Mouse (Mus musculus) intestine, embryonic 16.5 days (tissue): Measurements from ENCODE around the gene Hbq1a. TPM values are rescaled to one million over a fixed set of nuclear protein-coding genes. Genes with fewer than 3 reads are reported as not detected.
A peak's percentile ranks its signal among the peaks of the same experiment; 100 is the strongest.

Experiments
- ATAC-seq: fragments of 200-750 bp; cut with Nextera tagmentation; 2 replicates; pipeline ENCODE4 v1.8.0; 2017; ENCODE audit warnings: moderate TSS enrichment, moderate library complexity
- H3K27ac ChIP-seq: fragments of 300-500 bp; sonication (generic); 2 replicates; pipeline ENCODE4 v1.5.1; 2014; ENCODE audit warnings: mild to moderate bottlenecking, low read length
- H3K27me3 ChIP-seq: fragments of 300-500 bp; sonication (generic); replicated peaks from 2 replicates; pipeline ENCODE4 v1.6.1; 2014; ENCODE audit warnings: low read length, control low read depth, mixed read lengths; ENCODE audit not compliant: control insufficient read depth, insufficient read depth
- H3K36me3 ChIP-seq: fragments of 300-500 bp; sonication (generic); 2 replicates; pipeline ENCODE4 v1.6.1; 2014; ENCODE audit warnings: low read length, control low read depth; ENCODE audit not compliant: control insufficient read depth, insufficient read depth
- H3K4me1 ChIP-seq: fragments of 300-500 bp; sonication (generic); 2 replicates; pipeline ENCODE4 v1.6.1; 2014; ENCODE audit warnings: low read length, control low read depth, mixed read lengths; ENCODE audit not compliant: control insufficient read depth, insufficient read depth
- H3K4me2 ChIP-seq: fragments of 300-500 bp; sonication (generic); 2 replicates; pipeline ENCODE4 v1.6.1; 2014; ENCODE audit warnings: low read depth, low read length, control low read depth
- H3K4me3 ChIP-seq: fragments of 300-500 bp; sonication (generic); 2 replicates; pipeline ENCODE4 v1.5.1; 2014; ENCODE audit warnings: mild to moderate bottlenecking, low read length
- H3K9ac ChIP-seq: fragments of 300-500 bp; sonication (generic); 2 replicates; pipeline ENCODE4 v1.6.1; 2014; ENCODE audit warnings: low read depth, low read length
- H3K9me3 ChIP-seq: fragments of 300-500 bp; sonication (generic); 2 replicates; pipeline ENCODE4 v1.6.1; 2016; ENCODE audit warnings: low read length, control low read depth; ENCODE audit not compliant: control insufficient read depth
- whole genome bisulfite sequencing: fragments of 180-500 bp; shearing (Covaris S2); extraction: QIAGEN DNeasy Blood & Tissue Kit; methylation state at CpG from one replicate; pipeline ENCODE4 v1.1.7; 2014; 5-methylcytosine and 5-hydroxymethylcytosine counted together
- polyA plus RNA-seq: library from polyadenylated mRNA; unstranded; fragments of >200 nt; fragmentation: Nextera tagmentation; extraction: Ambion mirVana; gene quantifications from 2 replicates; pipeline ENCODE4 v1.2.1, GENCODE M21; 2015

Gene Hbq1a
- polyA plus RNA-seq, 1 experiment from 2014 or later: 0.55 TPM

DNA sequence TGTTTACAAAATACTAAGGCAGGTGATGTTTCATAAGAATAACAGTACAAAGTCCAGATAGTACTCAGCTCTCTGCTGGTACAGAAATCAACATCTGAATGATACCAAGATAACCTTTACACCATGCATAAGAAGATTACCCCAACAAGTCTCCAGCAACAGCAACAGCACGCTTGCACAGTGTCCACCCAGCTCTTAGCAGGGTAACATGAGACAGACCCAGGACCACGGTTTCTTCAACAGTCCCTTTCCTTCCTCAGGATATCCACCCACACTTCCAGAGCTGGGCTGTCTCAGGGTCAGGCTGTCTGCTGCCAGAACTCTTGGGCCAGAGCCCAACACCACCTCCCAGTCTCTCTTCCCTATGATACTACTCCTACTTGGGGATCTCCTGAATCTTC, 39.3 kb downstream of the Hbq1a start:
- no peaks in the 10 kb centered on the region for H3K27me3 ChIP-seq
- peaks cover 9% of the 10 kb centered on the region for H3K4me1 ChIP-seq
- H3K9ac ChIP-seq: no peak overlapping the region
- H3K27ac ChIP-seq: 0 out of 2 replicates have a peak overlapping the region, but pooled peaks have one; percentile 10
- H3K4me2 ChIP-seq: no peak overlapping the region
- H3K4me3 ChIP-seq: no peak overlapping the region
- ATAC-seq: peak; percentile 79
- no peaks in the 10 kb centered on the region for H3K36me3 ChIP-seq
- H3K9me3 ChIP-seq: peaks cover 4% of the 10 kb centered on the region; the same call in 1 of the 2 replicates
- 48% methylated on average over 2 of the region's 2 CpGs for WGBS

DNA sequence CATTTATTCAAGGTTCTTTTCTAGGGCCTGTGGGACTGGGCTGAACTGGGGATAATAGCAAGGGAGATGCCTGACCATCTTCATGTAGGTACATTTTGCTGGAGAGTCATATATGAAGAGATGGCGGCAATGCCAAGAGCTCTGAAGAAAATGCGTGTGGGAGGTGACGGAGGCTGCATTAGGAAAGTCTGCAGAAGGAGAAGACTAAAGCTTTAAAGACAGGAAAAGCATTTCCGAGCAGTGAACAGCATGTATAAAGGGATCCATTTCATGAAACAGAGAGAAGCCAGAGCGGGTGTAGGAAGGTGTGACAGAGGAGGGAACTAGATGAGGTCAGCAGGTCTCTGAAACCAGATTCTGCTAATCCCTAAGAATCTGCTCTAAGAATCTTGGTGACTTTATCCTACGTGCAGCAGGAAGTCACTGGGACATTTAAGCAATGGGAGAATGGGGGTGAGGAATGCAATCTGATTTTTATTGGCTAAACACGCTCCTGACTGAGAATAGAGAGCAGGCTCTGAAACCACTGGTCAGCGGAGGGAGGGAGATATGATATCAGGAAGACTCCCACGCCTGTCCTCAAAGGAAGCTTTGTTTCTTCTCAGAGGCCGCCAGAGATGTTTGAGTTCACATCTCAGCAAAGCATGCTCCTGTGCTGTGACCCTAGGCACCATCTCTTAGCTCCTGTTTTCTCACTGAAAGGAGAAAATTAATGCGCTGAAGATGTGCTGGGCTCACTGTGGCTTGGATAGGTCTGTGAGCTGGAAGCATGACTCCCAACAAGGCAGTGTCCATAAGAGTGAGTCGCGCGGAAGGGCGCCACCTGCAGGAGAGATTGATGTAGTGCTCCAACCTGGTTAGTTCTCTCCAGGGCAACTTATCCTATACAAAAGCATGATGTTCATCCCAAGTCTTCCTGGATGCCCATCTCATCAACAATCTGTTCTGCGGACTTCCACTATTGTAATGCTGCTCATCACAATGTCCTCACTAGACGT, 40.9 kb downstream of the Hbq1a start:
- 30% methylated on average over 17 of the region's 17 CpGs for WGBS
- H3K27me3 ChIP-seq: no peaks in the 10 kb centered on the region
- peaks cover 4% of the 10 kb centered on the region; the same call in 1 of the 2 replicates for H3K9me3 ChIP-seq
- no peaks in the 10 kb centered on the region for H3K36me3 ChIP-seq
- peak; percentile 43 for ATAC-seq
- H3K4me3 ChIP-seq: no peak overlapping the region
- no peak overlapping the region for H3K9ac ChIP-seq
- no peak overlapping the region for H3K4me2 ChIP-seq
- H3K4me1 ChIP-seq: peaks cover 15% of the 10 kb centered on the region
- no peak overlapping the region for H3K27ac ChIP-seq

- Histone ChIP-seq H3K4me3 (no peak overlapping the region), H3K9ac (no peak overlapping the region), H3K36me3 (no peaks in the 10 kb centered on the region), H3K27me3 (no peaks in the 10 kb centered on the region), H3K27ac (no peak overlapping the region), H3K4me1 (peaks cover 20% of the 10 kb centered on the region), H3K9me3 (no peaks in the 10 kb centered on the region), H3K4me2 (no peak overlapping the region)
- ATAC-seq: no peak
- WGBS: 23% methylated on average over 2 of the region's 2 CpGs
Observed at GRCm38 (mm10) chr11:32342770-32343191, 42.9 kb downstream of the Hbq1a start.

GRCm38 (mm10) chr11:32343350-32343749, 43.5 kb downstream of the Hbq1a start:
- ATAC-seq: no peak
- WGBS: 96% methylated on average over 1 of the region's 1 CpGs
- no peaks in the 10 kb centered on the region for H3K36me3 ChIP-seq
- no peak overlapping the region for H3K4me2 ChIP-seq
- H3K9ac ChIP-seq: no peak overlapping the region
- no peaks in the 10 kb centered on the region for H3K9me3 ChIP-seq
- no peak overlapping the region for H3K4me3 ChIP-seq
- H3K27ac ChIP-seq: no peak overlapping the region
- H3K4me1 ChIP-seq: peaks cover 22% of the 10 kb centered on the region
- H3K27me3 ChIP-seq: no peaks in the 10 kb centered on the region

DNA sequence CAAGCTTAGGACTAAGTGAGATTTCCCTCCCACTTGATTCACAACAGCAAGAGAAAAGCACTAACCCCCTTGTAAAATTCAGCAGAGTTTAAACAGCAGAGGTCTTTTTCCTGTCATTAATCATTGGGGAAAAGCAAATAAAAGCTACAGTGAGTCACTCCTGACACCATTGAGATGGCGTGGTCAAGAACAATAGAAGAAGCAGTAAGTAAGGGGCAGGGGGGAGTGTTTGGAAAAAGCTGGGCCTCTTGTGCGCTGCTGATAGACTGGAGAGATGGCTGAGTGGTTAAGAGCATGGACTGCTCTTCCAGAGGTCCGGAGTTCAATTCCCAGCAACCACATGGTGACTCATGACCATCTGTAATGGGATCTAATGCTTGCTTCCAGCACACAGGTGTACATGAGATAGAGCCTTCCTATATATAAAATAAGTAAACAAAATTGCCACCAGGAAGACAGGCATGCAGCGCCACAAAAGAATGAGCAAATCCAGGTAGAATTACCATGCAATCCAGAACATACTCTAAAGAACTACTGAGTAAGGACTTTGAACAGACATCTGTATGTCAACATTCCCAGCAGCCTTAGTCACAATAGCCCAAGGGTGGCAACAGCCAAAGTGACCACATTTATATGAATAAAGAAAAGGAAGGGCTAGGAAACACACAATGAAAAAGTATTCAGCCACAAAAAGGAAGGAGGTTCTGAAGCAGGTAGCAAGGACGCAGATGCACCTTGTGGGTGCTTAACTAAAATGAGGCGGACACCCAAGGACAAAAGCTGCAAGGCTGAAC, 45.8 kb downstream of the Hbq1a start:
- WGBS: 46% methylated on average over 6 of the region's 6 CpGs

GRCm38 (mm10) chr11:32347264-32347606, 47.4 kb downstream of the Hbq1a start:
- H3K4me1 ChIP-seq: peaks cover 30% of the 10 kb centered on the region

More for the DNA sequence above, 45.8 kb downstream of the Hbq1a start:
- peak; percentile 39 for ATAC-seq
- Histone ChIP-seq H3K9ac (no peak overlapping the region), H3K27me3 (no peaks in the 10 kb centered on the region), H3K27ac (peak overlapping the region; percentile 43; the same call in 1 of the 2 replicates), H3K4me3 (no peak overlapping the region), H3K9me3 (no peaks in the 10 kb centered on the region), H3K4me1 (peaks cover 32% of the 10 kb centered on the region), H3K4me2 (no peak overlapping the region), H3K36me3 (no peaks in the 10 kb centered on the region)

GRCm38 (mm10) chr11:32347607-32348432, 48.0 kb downstream of the Hbq1a start, which contains the start of gene Sh3pxd2b:
Sh3pxd2b (plus strand) TSS chr11:32347820.
- Histone ChIP-seq H3K4me1 (peaks cover 30% of the 10 kb centered on the region), H3K9me3 (no peaks in the 10 kb centered on the region)

More at GRCm38 (mm10) chr11:32347264-32347606, 47.4 kb downstream of the Hbq1a start:
- peak overlapping the region; percentile 66 for H3K27ac ChIP-seq
- H3K27me3 ChIP-seq: no peaks in the 10 kb centered on the region
- H3K36me3 ChIP-seq: peaks cover 8% of the 10 kb centered on the region; the same call in 1 of the 2 replicates
- 9% methylated on average over 10 of the region's 10 CpGs for WGBS
- peak overlapping the region; percentile 79 for H3K4me3 ChIP-seq
- H3K9ac ChIP-seq: peak overlapping the region; percentile 91
- ATAC-seq: no peak; the same call in 1 of the 2 replicates
- H3K4me2 ChIP-seq: peak overlapping the region; percentile 89
- H3K9me3 ChIP-seq: no peaks in the 10 kb centered on the region

GRCm38 (mm10) chr11:32348433-32349283, 48.8 kb downstream of the Hbq1a start:
- no peaks in the 10 kb centered on the region for H3K9me3 ChIP-seq
- 0 out of 2 replicates have a peak, but pooled peaks have one; percentile 2 for ATAC-seq
- H3K4me3 ChIP-seq: peak overlapping the region; percentile 79
- peaks cover 30% of the 10 kb centered on the region for H3K4me1 ChIP-seq
- peak overlapping the region; percentile 89 for H3K4me2 ChIP-seq
- H3K27ac ChIP-seq: peak overlapping the region; percentile 66
- H3K9ac ChIP-seq: peak overlapping the region; percentile 91
- no peaks in the 10 kb centered on the region for H3K27me3 ChIP-seq
- 19% methylated on average over 9 of the region's 9 CpGs for WGBS
- peaks cover 8% of the 10 kb centered on the region; the same call in 1 of the 2 replicates for H3K36me3 ChIP-seq

More at GRCm38 (mm10) chr11:32347607-32348432, 48.0 kb downstream of the Hbq1a start, which contains the start of gene Sh3pxd2b:
- Histone ChIP-seq H3K4me3 (peak within 1 kb of the TSS; percentile 79), H3K27ac (peak within 1 kb of the TSS; percentile 66), H3K4me2 (peak within 1 kb of the TSS; percentile 89), H3K36me3 (peaks cover 8% of the 10 kb centered on the region; the same call in 1 of the 2 replicates), H3K27me3 (no peaks in the 10 kb centered on the region), H3K9ac (peak within 1 kb of the TSS; percentile 91)
- under 1% methylated on average over 62 of the region's 86 CpGs for WGBS
- peak; percentile 85 for ATAC-seq
